Mouse (Mus musculus) liver, embryonic 14.5 days (tissue): ENCODE data around the gene Nat8f6. TPM values are rescaled to one million over a fixed set of nuclear protein-coding genes. Genes with fewer than 3 reads are reported as not detected.

Source experiments
- ATAC-seq: fragments of 200-750 bp; cut with Nextera tagmentation; 2 replicates; pipeline ENCODE4 v1.8.0; 2017; ENCODE audit warnings: moderate number of reproducible peaks, mild to moderate bottlenecking, moderate library complexity; ENCODE audit not compliant: insufficient read depth
- DNase-seq, 3 experiments: peaks; one replicate each; pipeline ENCODE4 v3.0.0-alpha.2; 2012 to 2013; ENCODE audit warnings: low read depth in 3 of 3, low spot score in 3 of 3
- H3K27ac ChIP-seq: fragments of 300-500 bp; sonication (generic); 2 replicates; pipeline ENCODE4 v1.5.1; 2014; ENCODE audit warnings: moderate library complexity, mild to moderate bottlenecking, control low read depth, inconsistent platforms
- H3K27me3 ChIP-seq: fragments of 300-500 bp; sonication (generic); 2 replicates; pipeline ENCODE4 v1.6.1; 2014; ENCODE audit warnings: mild to moderate bottlenecking, low read length, moderate library complexity; ENCODE audit not compliant: control insufficient read depth, insufficient read depth
- H3K36me3 ChIP-seq: fragments of 300-500 bp; sonication (generic); replicated peaks from 2 replicates; pipeline ENCODE4 v1.6.1; 2014; ENCODE audit warnings: low read depth; ENCODE audit not compliant: control insufficient read depth, insufficient read depth
- H3K4me1 ChIP-seq, 2 experiments: fragments of 200-500 bp in 1 of 2; fragments of 300-500 bp in 1 of 2; sonication (generic) in 1 of 2; replicated peaks; 2 replicates each; pipeline ENCODE4 v1.6.1; 2012 to 2014; ENCODE audit warnings: antibody characterized with exemption in 1 of 2, inconsistent platforms in 1 of 2, low read length in 1 of 2; ENCODE audit not compliant: control insufficient read depth in 2 of 2, insufficient read depth in 2 of 2
- H3K4me2 ChIP-seq: fragments of 300-500 bp; sonication (generic); 2 replicates; pipeline ENCODE4 v1.6.1; 2014; ENCODE audit warnings: low read depth, mild to moderate bottlenecking, control low read depth, moderate library complexity
- H3K4me3 ChIP-seq, 2 experiments: fragments of 200-500 bp in 1 of 2; fragments of 300-500 bp in 1 of 2; sonication (generic) in 1 of 2; 2 replicates each; pipeline ENCODE4 v1.5.1; 2012 to 2014; ENCODE audit warnings: low read depth in 2 of 2, low read length in 2 of 2, mild to moderate bottlenecking in 2 of 2, control low read depth in 1 of 2, inconsistent platforms in 1 of 2, moderate library complexity in 1 of 2; ENCODE audit not compliant: insufficient read depth in 1 of 2
- H3K9ac ChIP-seq: fragments of 300-500 bp; sonication (generic); replicated peaks from 2 replicates; pipeline ENCODE4 v1.6.1; 2014; ENCODE audit warnings: mild to moderate bottlenecking, control low read depth, moderate library complexity
- H3K9me3 ChIP-seq: fragments of 300-500 bp; sonication (generic); 2 replicates; pipeline ENCODE4 v1.6.1; 2016; ENCODE audit warnings: low read length, mixed read lengths; ENCODE audit not compliant: control insufficient read depth
- CTCF ChIP-seq: IDR thresholded peaks from 2 replicates; pipeline ENCODE4 v1.5.1; 2016; ENCODE audit warnings: antibody characterized with exemption, low read depth, control low read depth
- EP300 ChIP-seq: IDR thresholded peaks from 2 replicates; pipeline ENCODE4 v1.6.1; 2016; ENCODE audit warnings: antibody characterized with exemption, low read depth
- WGBS: fragments of 180-500 bp; shearing (Covaris S2); extraction: QIAGEN DNeasy Blood & Tissue Kit; methylation state at CpG from one replicate; pipeline ENCODE4 v1.1.7; 2014; ENCODE audit not compliant: insufficient replicate concordance; 5-methylcytosine and 5-hydroxymethylcytosine counted together
- polyA plus RNA-seq, 2 experiments: library from polyadenylated mRNA; depleted of rRNA in 1 of 2; stranded (reverse) in 1 of 2; unstranded in 1 of 2; fragments of >200 nt; fragmentation: Nextera tagmentation in 1 of 2; extraction: Ambion mirVana in 1 of 2; gene quantifications; 2 replicates each; pipeline versions ENCODE4 v1.2.1 to v1.2.3; 2012 to 2014

Nat8f6 gene
- polyA plus RNA-seq, 2 experiments = not detected

GRCm38 (mm10) chr6:85831796-85832321 is 11.1 kb upstream of the Nat8f6 start, which contains the start of gene Nat8:
Nat8 (minus strand) TSS chr6:85832082.
- Histone ChIP-seq H3K9ac (no peak within 1 kb of the TSS), H3K27ac (no peak within 1 kb of the TSS), H3K36me3 (no peaks in the 10 kb centered on the region), H3K4me1 (no peaks in the 10 kb centered on the region), H3K4me3 (no peak within 1 kb of the TSS), H3K4me2 (no peak within 1 kb of the TSS), H3K9me3 (no peaks in the 10 kb centered on the region), H3K27me3 (no peaks in the 10 kb centered on the region)
- DNase-seq (no peak), ATAC-seq (no peak)
- TF ChIP-seq CTCF = no peak
- no peak for TF ChIP-seq EP300
- WGBS = 55% methylated on average over 7 of the region's 7 CpGs

GRCm38 (mm10) chr6:85829462-85829861 is 8.7 kb upstream of the Nat8f6 start:
- Histone ChIP-seq H3K9ac (no peak overlapping the region), H3K9me3 (no peaks in the 10 kb centered on the region), H3K27ac (no peak overlapping the region), H3K4me2 (no peak overlapping the region), H3K36me3 (no peaks in the 10 kb centered on the region), H3K27me3 (no peaks in the 10 kb centered on the region), H3K4me3 (no peak overlapping the region), H3K4me1 (no peaks in the 10 kb centered on the region)
- DNase-seq (no peak), ATAC-seq (no peak)
- 32% methylated on average over 1 of the region's 1 CpGs for WGBS
- no peak for TF ChIP-seq CTCF
- no peak for TF ChIP-seq EP300

- H3K9me3 ChIP-seq = no peaks in the 10 kb centered on the region
- no peak overlapping the region for H3K4me2 ChIP-seq
- no peak for TF ChIP-seq EP300
- TF ChIP-seq CTCF = no peak
- H3K27ac ChIP-seq = no peak overlapping the region
- no peak overlapping the region for H3K4me3 ChIP-seq
- 51% methylated on average over 2 of the region's 2 CpGs for WGBS
- DNase-seq = no peak
- H3K27me3 ChIP-seq = no peaks in the 10 kb centered on the region
- no peaks in the 10 kb centered on the region for H3K36me3 ChIP-seq
- H3K4me1 ChIP-seq = no peaks in the 10 kb centered on the region
- no peak overlapping the region for H3K9ac ChIP-seq
- ATAC-seq = no peak
Observed at GRCm38 (mm10) chr6:85825886-85826285, 5.1 kb upstream of the Nat8f6 start.

GRCm38 (mm10) chr6:85823382-85824090 is 2.8 kb upstream of the Nat8f6 start:
- no peaks in the 10 kb centered on the region for H3K4me1 ChIP-seq
- DNase-seq (no peak), ATAC-seq (no peak)
- 58% methylated on average over 1 of the region's 1 CpGs for WGBS
- H3K4me3 ChIP-seq = no peak overlapping the region
- no peaks in the 10 kb centered on the region for H3K36me3 ChIP-seq
- no peak overlapping the region for H3K27ac ChIP-seq
- H3K27me3 ChIP-seq = no peaks in the 10 kb centered on the region
- no peak overlapping the region for H3K9ac ChIP-seq
- H3K4me2 ChIP-seq = no peak overlapping the region
- H3K9me3 ChIP-seq = no peaks in the 10 kb centered on the region
- no peak for TF ChIP-seq CTCF
- no peak for TF ChIP-seq EP300

- Histone ChIP-seq H3K36me3 (no peaks in the 10 kb centered on the region), H3K9me3 (no peaks in the 10 kb centered on the region), H3K4me3 (no peak overlapping the region), H3K4me1 (no peaks in the 10 kb centered on the region), H3K4me2 (no peak overlapping the region), H3K27me3 (no peaks in the 10 kb centered on the region), H3K27ac (no peak overlapping the region), H3K9ac (no peak overlapping the region)
- TF ChIP-seq CTCF = no peak
- DNase-seq (no peak), ATAC-seq (no peak)
- WGBS = 67% methylated on average over 4 of the region's 4 CpGs
Observed at GRCm38 (mm10) chr6:85822286-85822685, 1.5 kb upstream of the Nat8f6 start.
